Mouse (Mus musculus): Measurements from ENCODE around the gene Trappc10. TPM values are rescaled to one million over a fixed set of nuclear protein-coding genes. Genes with fewer than 3 reads are reported as not detected.

The Trappc10 gene
- polyA plus RNA-seq, 1 experiment from 2014 or later: 16.4 TPM

GRCm38 (mm10) chr10:78158041-78158440, 86.4 kb downstream of the Trappc10 start:
- WGBS (ENCODE audit: insufficient replicate concordance): 80% methylated on average over 15 of the region's 15 CpGs
- Histone ChIP-seq H3K27ac (ENCODE audit: low read depth, low read length) (no peak overlapping the region), H3K36me3 (ENCODE audit: control insufficient read depth, insufficient read depth, low read length) (no peaks in the 10 kb centered on the region), H3K4me2 (no peak overlapping the region), H3K27me3 (ENCODE audit: control insufficient read depth, insufficient read depth, low read length) (peaks cover 3% of the 10 kb centered on the region; the same call in 1 of the 2 replicates), H3K4me1 (ENCODE audit: control insufficient read depth, insufficient read depth, low read length) (0 out of 2 replicates have a peak, but pooled peaks cover 7% of the 10 kb centered on the region), H3K9me3 (replicated peaks; ENCODE audit: control insufficient read depth, low read length) (no peaks in the 10 kb centered on the region), H3K4me3 (ENCODE audit: low read depth, low read length) (no peak overlapping the region), H3K9ac (ENCODE audit: low read depth, low read length) (no peak overlapping the region)
- no peak for ATAC-seq (replicated peaks; ENCODE audit: insufficient number of reproducible peaks, low FRiP score, low TSS enrichment)

- H3K27me3 ChIP-seq (ENCODE audit: control insufficient read depth, insufficient read depth, low read length): peaks cover 3% of the 10 kb centered on the region; the same call in 1 of the 2 replicates
- 0 out of 2 replicates have a peak, but pooled peaks cover 7% of the 10 kb centered on the region for H3K4me1 ChIP-seq (ENCODE audit: control insufficient read depth, insufficient read depth, low read length)
- H3K4me3 ChIP-seq (ENCODE audit: low read depth, low read length): no peak overlapping the region
- ATAC-seq (replicated peaks; ENCODE audit: insufficient number of reproducible peaks, low FRiP score, low TSS enrichment): no peak
- no peaks in the 10 kb centered on the region for H3K36me3 ChIP-seq (ENCODE audit: control insufficient read depth, insufficient read depth, low read length)
- H3K27ac ChIP-seq (ENCODE audit: low read depth, low read length): no peak overlapping the region
- WGBS (ENCODE audit: insufficient replicate concordance): 67% methylated on average over 6 of the region's 6 CpGs
- H3K9ac ChIP-seq (ENCODE audit: low read depth, low read length): no peak overlapping the region
- H3K9me3 ChIP-seq (replicated peaks; ENCODE audit: control insufficient read depth, low read length): no peaks in the 10 kb centered on the region
- H3K4me2 ChIP-seq: no peak overlapping the region
Observed at GRCm38 (mm10) chr10:78156926-78157325, 87.5 kb downstream of the Trappc10 start.

GRCm38 (mm10) chr10:78148834-78149766, 95.3 kb downstream of the Trappc10 start:
- WGBS (ENCODE audit: insufficient replicate concordance): 67% methylated on average over 10 of the region's 10 CpGs

GRCm38 (mm10) chr10:78147908-78148441, 96.5 kb downstream of the Trappc10 start:
- Histone ChIP-seq H3K9ac (ENCODE audit: low read depth, low read length) (no peak overlapping the region), H3K9me3 (replicated peaks; ENCODE audit: control insufficient read depth, low read length) (no peaks in the 10 kb centered on the region), H3K27ac (ENCODE audit: low read depth, low read length) (no peak overlapping the region), H3K4me3 (ENCODE audit: low read depth, low read length) (no peak overlapping the region), H3K4me1 (ENCODE audit: control insufficient read depth, insufficient read depth, low read length) (no peaks in the 10 kb centered on the region), H3K4me2 (no peak overlapping the region), H3K27me3 (ENCODE audit: control insufficient read depth, insufficient read depth, low read length) (no peaks in the 10 kb centered on the region), H3K36me3 (ENCODE audit: control insufficient read depth, insufficient read depth, low read length) (no peaks in the 10 kb centered on the region)
- no peak for ATAC-seq (replicated peaks; ENCODE audit: insufficient number of reproducible peaks, low FRiP score, low TSS enrichment)
- WGBS (ENCODE audit: insufficient replicate concordance): 57% methylated on average over 4 of the region's 4 CpGs

More at GRCm38 (mm10) chr10:78148834-78149766, 95.3 kb downstream of the Trappc10 start:
- H3K4me2 ChIP-seq: no peak overlapping the region
- H3K9me3 ChIP-seq (replicated peaks; ENCODE audit: control insufficient read depth, low read length): no peaks in the 10 kb centered on the region
- no peaks in the 10 kb centered on the region for H3K36me3 ChIP-seq (ENCODE audit: control insufficient read depth, insufficient read depth, low read length)
- H3K27me3 ChIP-seq (ENCODE audit: control insufficient read depth, insufficient read depth, low read length): no peaks in the 10 kb centered on the region
- no peak for ATAC-seq (replicated peaks; ENCODE audit: insufficient number of reproducible peaks, low FRiP score, low TSS enrichment)
- H3K4me1 ChIP-seq (ENCODE audit: control insufficient read depth, insufficient read depth, low read length): no peaks in the 10 kb centered on the region
- no peak overlapping the region for H3K27ac ChIP-seq (ENCODE audit: low read depth, low read length)
- no peak overlapping the region for H3K9ac ChIP-seq (ENCODE audit: low read depth, low read length)
- H3K4me3 ChIP-seq (ENCODE audit: low read depth, low read length): no peak overlapping the region

- H3K9ac ChIP-seq (ENCODE audit: low read depth, low read length): no peak overlapping the region
- H3K4me2 ChIP-seq: no peak overlapping the region
- no peaks in the 10 kb centered on the region for H3K27me3 ChIP-seq (ENCODE audit: control insufficient read depth, insufficient read depth, low read length)
- no peak overlapping the region for H3K4me3 ChIP-seq (ENCODE audit: low read depth, low read length)
- WGBS (ENCODE audit: insufficient replicate concordance): 40% methylated on average over 8 of the region's 8 CpGs
- no peak for ATAC-seq (replicated peaks; ENCODE audit: insufficient number of reproducible peaks, low FRiP score, low TSS enrichment)
- peaks cover 1% of the 10 kb centered on the region; the same call in 1 of the 2 replicates for H3K4me1 ChIP-seq (ENCODE audit: control insufficient read depth, insufficient read depth, low read length)
- no peak overlapping the region for H3K27ac ChIP-seq (ENCODE audit: low read depth, low read length)
- no peaks in the 10 kb centered on the region for H3K36me3 ChIP-seq (ENCODE audit: control insufficient read depth, insufficient read depth, low read length)
- H3K9me3 ChIP-seq (replicated peaks; ENCODE audit: control insufficient read depth, low read length): no peaks in the 10 kb centered on the region
Observed at GRCm38 (mm10) chr10:78143727-78144505, 100.5 kb downstream of the Trappc10 start.

GRCm38 (mm10) chr10:78140843-78141242, 103.6 kb downstream of the Trappc10 start:
- Histone ChIP-seq H3K4me3 (ENCODE audit: low read depth, low read length) (no peak overlapping the region), H3K27me3 (ENCODE audit: control insufficient read depth, insufficient read depth, low read length) (no peaks in the 10 kb centered on the region), H3K9me3 (replicated peaks; ENCODE audit: control insufficient read depth, low read length) (no peaks in the 10 kb centered on the region), H3K4me1 (ENCODE audit: control insufficient read depth, insufficient read depth, low read length) (peaks cover 3% of the 10 kb centered on the region; the same call in 1 of the 2 replicates), H3K4me2 (no peak overlapping the region), H3K27ac (ENCODE audit: low read depth, low read length) (no peak overlapping the region), H3K36me3 (ENCODE audit: control insufficient read depth, insufficient read depth, low read length) (no peaks in the 10 kb centered on the region), H3K9ac (ENCODE audit: low read depth, low read length) (no peak overlapping the region)
- no peak for ATAC-seq (replicated peaks; ENCODE audit: insufficient number of reproducible peaks, low FRiP score, low TSS enrichment)
- 68% methylated on average over 3 of the region's 3 CpGs for WGBS (ENCODE audit: insufficient replicate concordance)

- Histone ChIP-seq H3K36me3 (ENCODE audit: control insufficient read depth, insufficient read depth, low read length) (no peaks in the 10 kb centered on the region), H3K27me3 (ENCODE audit: control insufficient read depth, insufficient read depth, low read length) (no peaks in the 10 kb centered on the region), H3K9ac (ENCODE audit: low read depth, low read length) (no peak overlapping the region), H3K27ac (ENCODE audit: low read depth, low read length) (no peak overlapping the region), H3K9me3 (replicated peaks; ENCODE audit: control insufficient read depth, low read length) (no peaks in the 10 kb centered on the region), H3K4me2 (no peak overlapping the region), H3K4me1 (ENCODE audit: control insufficient read depth, insufficient read depth, low read length) (peaks cover 7% of the 10 kb centered on the region), H3K4me3 (ENCODE audit: low read depth, low read length) (no peak overlapping the region)
- ATAC-seq (replicated peaks; ENCODE audit: insufficient number of reproducible peaks, low FRiP score, low TSS enrichment): no peak
- WGBS (ENCODE audit: insufficient replicate concordance): 73% methylated on average over 1 of the region's 1 CpGs
Observed at GRCm38 (mm10) chr10:78140251-78140600, 104.2 kb downstream of the Trappc10 start.

- H3K9ac ChIP-seq (ENCODE audit: low read depth, low read length): no peak overlapping the region
- no peak overlapping the region for H3K4me3 ChIP-seq (ENCODE audit: low read depth, low read length)
- H3K4me1 ChIP-seq (ENCODE audit: control insufficient read depth, insufficient read depth, low read length): peaks cover 12% of the 10 kb centered on the region
- H3K27ac ChIP-seq (ENCODE audit: low read depth, low read length): no peak overlapping the region
- H3K9me3 ChIP-seq (replicated peaks; ENCODE audit: control insufficient read depth, low read length): no peaks in the 10 kb centered on the region
- no peak overlapping the region for H3K4me2 ChIP-seq
- no peaks in the 10 kb centered on the region for H3K27me3 ChIP-seq (ENCODE audit: control insufficient read depth, insufficient read depth, low read length)
- WGBS (ENCODE audit: insufficient replicate concordance): 70% methylated on average over 11 of the region's 11 CpGs
- no peak for ATAC-seq (replicated peaks; ENCODE audit: insufficient number of reproducible peaks, low FRiP score, low TSS enrichment)
- no peaks in the 10 kb centered on the region for H3K36me3 ChIP-seq (ENCODE audit: control insufficient read depth, insufficient read depth, low read length)
Observed at GRCm38 (mm10) chr10:78139572-78140250, 104.7 kb downstream of the Trappc10 start.

Measured in heart, embryonic 11.5 days (tissue).